Mouse (Mus musculus): ENCODE measurements around the gene Cacna2d4. TPM values are rescaled to one million over a fixed set of nuclear protein-coding genes. Genes with fewer than 3 reads are reported as not detected.

The Cacna2d4 gene
- polyA plus RNA-seq, 1 experiment from 2014 or later = 0.03 TPM

DNA sequence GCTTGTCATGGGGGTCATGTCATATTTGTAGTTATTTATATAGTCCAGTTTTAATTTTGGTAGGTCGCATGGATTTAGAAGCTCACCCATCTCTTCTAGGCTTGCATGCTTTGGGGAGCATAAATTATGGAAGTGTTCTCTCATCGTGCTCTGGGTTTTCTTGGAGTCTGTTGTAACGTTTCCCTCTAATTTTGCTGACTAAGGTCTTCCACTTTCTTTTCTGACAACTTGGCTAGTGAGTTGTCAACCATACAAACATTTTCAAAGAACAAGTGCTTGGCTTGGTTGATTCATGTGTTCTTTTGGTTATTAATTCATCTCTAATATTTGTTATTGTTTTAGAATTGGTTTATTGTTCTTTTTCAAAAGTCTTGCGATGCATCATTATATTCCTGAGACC, 15.4 kb downstream of the Cacna2d4 start:
- Histone ChIP-seq H3K27me3 (replicated peaks; ENCODE audit: control insufficient read depth, insufficient read depth, low read length) (no peaks in the 10 kb centered on the region), H3K9ac (ENCODE audit: low read depth, low read length) (no peak overlapping the region), H3K9me3 (ENCODE audit: control insufficient read depth) (no peaks in the 10 kb centered on the region), H3K27ac (ENCODE audit: low read depth, low read length) (no peak overlapping the region), H3K4me1 (replicated peaks; ENCODE audit: control insufficient read depth, insufficient read depth, low read length) (no peaks in the 10 kb centered on the region), H3K4me3 (ENCODE audit: low read depth, low read length) (no peak overlapping the region), H3K4me2 (replicated peaks; ENCODE audit: low read depth) (no peak overlapping the region), H3K36me3 (ENCODE audit: control insufficient read depth, insufficient read depth) (no peaks in the 10 kb centered on the region)
- ATAC-seq = no peak
- WGBS = 71% methylated on average over 4 of the region's 4 CpGs
- no peak for TF ChIP-seq CTCF (IDR thresholded peaks at IDR 0.05; ENCODE audit: low read depth)

DNA sequence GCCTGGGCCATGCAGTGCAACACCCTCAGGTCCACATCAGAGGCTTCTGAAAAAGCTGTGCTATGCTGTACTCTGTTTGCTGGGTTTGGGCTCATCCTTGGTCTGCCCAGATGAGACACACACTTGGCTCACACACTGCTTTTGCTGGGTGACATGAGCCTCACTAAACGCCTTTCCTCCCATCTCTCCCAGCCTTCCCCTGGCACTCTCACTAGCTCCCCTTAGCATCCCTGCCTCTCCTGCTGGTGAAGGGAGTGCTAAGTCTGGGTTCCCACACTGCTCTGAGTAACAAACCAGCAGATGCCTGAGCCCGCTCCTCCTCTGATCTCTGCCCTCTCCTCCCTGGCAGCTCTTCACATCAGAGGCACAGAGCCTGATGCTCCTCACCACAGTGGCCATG, 40.4 kb downstream of the Cacna2d4 start:
- no peak overlapping the region for H3K9ac ChIP-seq (ENCODE audit: low read depth, low read length)
- ATAC-seq = no peak

DNA sequence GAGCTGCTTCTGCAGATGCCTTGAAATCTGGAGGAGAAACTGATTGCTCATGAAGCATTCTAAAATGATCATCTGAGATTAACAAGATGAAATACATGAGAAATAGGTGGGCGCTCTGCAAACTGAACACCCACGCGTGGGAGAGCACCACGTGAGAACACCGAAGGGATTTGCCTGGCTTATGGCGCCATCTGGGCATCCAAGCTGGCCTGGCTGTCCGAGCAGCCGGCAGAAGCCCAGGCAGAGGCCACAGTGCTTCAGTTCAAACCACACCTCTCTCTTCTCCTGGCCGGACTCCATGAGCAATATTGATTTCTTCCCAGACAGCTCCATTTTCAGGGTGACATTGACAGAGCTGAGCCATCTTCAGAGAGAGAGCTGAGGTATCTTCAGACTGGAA, 44.4 kb downstream of the Cacna2d4 start:
- WGBS = 72% methylated on average over 9 of the region's 9 CpGs
- H3K9ac ChIP-seq (ENCODE audit: low read depth, low read length) = no peak overlapping the region
- H3K4me1 ChIP-seq (replicated peaks; ENCODE audit: control insufficient read depth, insufficient read depth, low read length) = no peaks in the 10 kb centered on the region
- no peak for ATAC-seq
- no peaks in the 10 kb centered on the region for H3K27me3 ChIP-seq (replicated peaks; ENCODE audit: control insufficient read depth, insufficient read depth, low read length)
- no peak overlapping the region for H3K27ac ChIP-seq (ENCODE audit: low read depth, low read length)
- no peak overlapping the region for H3K4me3 ChIP-seq (ENCODE audit: low read depth, low read length)
- no peak overlapping the region for H3K4me2 ChIP-seq (replicated peaks; ENCODE audit: low read depth)
- H3K9me3 ChIP-seq (ENCODE audit: control insufficient read depth) = no peaks in the 10 kb centered on the region
- no peak for TF ChIP-seq CTCF (IDR thresholded peaks at IDR 0.05; ENCODE audit: low read depth)
- H3K36me3 ChIP-seq (ENCODE audit: control insufficient read depth, insufficient read depth) = no peaks in the 10 kb centered on the region

More for the DNA sequence above, 40.4 kb downstream of the Cacna2d4 start:
- Histone ChIP-seq H3K36me3 (ENCODE audit: control insufficient read depth, insufficient read depth) (no peaks in the 10 kb centered on the region), H3K4me3 (ENCODE audit: low read depth, low read length) (no peak overlapping the region), H3K4me2 (replicated peaks; ENCODE audit: low read depth) (no peak overlapping the region), H3K27ac (ENCODE audit: low read depth, low read length) (no peak overlapping the region), H3K9me3 (ENCODE audit: control insufficient read depth) (no peaks in the 10 kb centered on the region), H3K27me3 (replicated peaks; ENCODE audit: control insufficient read depth, insufficient read depth, low read length) (no peaks in the 10 kb centered on the region), H3K4me1 (replicated peaks; ENCODE audit: control insufficient read depth, insufficient read depth, low read length) (no peaks in the 10 kb centered on the region)
- TF ChIP-seq CTCF (IDR thresholded peaks at IDR 0.05; ENCODE audit: low read depth) = no peak
- 88% methylated on average over 2 of the region's 2 CpGs for WGBS

DNA sequence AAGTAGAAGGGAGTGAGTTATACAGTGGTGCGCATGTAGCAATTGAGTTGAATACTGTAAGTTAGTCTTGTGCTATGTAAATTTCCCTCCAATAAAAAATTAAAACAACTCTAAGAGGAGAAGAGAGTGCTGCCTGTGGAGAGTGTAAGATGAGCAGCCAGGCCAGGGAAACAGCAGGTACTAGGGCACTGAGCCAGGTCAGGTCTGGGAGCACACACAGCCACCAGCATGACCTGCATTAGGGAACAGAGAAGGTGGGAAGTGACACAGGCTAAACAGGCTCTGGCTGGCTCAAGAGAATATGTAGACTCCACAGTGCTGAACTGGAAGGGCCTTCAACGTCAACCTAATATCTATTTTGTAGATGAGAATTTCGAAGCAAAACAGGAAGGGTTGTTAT, 65.0 kb downstream of the Cacna2d4 start:
- TF ChIP-seq CTCF (IDR thresholded peaks at IDR 0.05; ENCODE audit: low read depth) = no peak
- H3K4me3 ChIP-seq (ENCODE audit: low read depth, low read length) = no peak overlapping the region
- H3K36me3 ChIP-seq (ENCODE audit: control insufficient read depth, insufficient read depth) = no peaks in the 10 kb centered on the region
- no peaks in the 10 kb centered on the region for H3K9me3 ChIP-seq (ENCODE audit: control insufficient read depth)
- H3K27ac ChIP-seq (ENCODE audit: low read depth, low read length) = no peak overlapping the region
- no peaks in the 10 kb centered on the region for H3K4me1 ChIP-seq (replicated peaks; ENCODE audit: control insufficient read depth, insufficient read depth, low read length)
- 85% methylated on average over 3 of the region's 3 CpGs for WGBS
- H3K9ac ChIP-seq (ENCODE audit: low read depth, low read length) = no peak overlapping the region
- no peaks in the 10 kb centered on the region for H3K27me3 ChIP-seq (replicated peaks; ENCODE audit: control insufficient read depth, insufficient read depth, low read length)
- H3K4me2 ChIP-seq (replicated peaks; ENCODE audit: low read depth) = no peak overlapping the region
- no peak for ATAC-seq

DNA sequence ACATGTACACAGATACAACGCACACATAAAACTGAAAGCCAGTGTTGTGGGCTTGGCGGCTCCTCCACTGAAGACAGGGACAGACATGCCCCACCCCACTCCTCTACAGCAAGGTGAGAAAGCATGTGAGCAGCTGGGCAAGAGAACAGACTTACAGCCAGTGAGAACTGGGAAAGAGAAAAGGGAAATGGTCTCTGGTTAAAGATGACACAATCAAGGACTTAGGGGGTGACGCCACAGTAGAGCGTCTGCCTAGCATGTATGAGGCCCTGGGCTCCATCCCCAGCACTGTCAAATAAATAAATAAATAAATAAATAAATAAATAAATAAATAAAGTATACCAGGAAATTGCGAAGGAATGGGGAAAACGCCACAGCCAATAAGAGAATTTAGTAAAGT, 67.0 kb downstream of the Cacna2d4 start:
- no peak for ATAC-seq
- 83% methylated on average over 6 of the region's 6 CpGs for WGBS
- Histone ChIP-seq H3K4me2 (replicated peaks; ENCODE audit: low read depth) (no peak overlapping the region), H3K36me3 (ENCODE audit: control insufficient read depth, insufficient read depth) (no peaks in the 10 kb centered on the region), H3K9ac (ENCODE audit: low read depth, low read length) (no peak overlapping the region), H3K27me3 (replicated peaks; ENCODE audit: control insufficient read depth, insufficient read depth, low read length) (no peaks in the 10 kb centered on the region), H3K9me3 (ENCODE audit: control insufficient read depth) (no peaks in the 10 kb centered on the region), H3K27ac (ENCODE audit: low read depth, low read length) (no peak overlapping the region), H3K4me3 (ENCODE audit: low read depth, low read length) (no peak overlapping the region), H3K4me1 (replicated peaks; ENCODE audit: control insufficient read depth, insufficient read depth, low read length) (no peaks in the 10 kb centered on the region)
- no peak for TF ChIP-seq CTCF (IDR thresholded peaks at IDR 0.05; ENCODE audit: low read depth)

DNA sequence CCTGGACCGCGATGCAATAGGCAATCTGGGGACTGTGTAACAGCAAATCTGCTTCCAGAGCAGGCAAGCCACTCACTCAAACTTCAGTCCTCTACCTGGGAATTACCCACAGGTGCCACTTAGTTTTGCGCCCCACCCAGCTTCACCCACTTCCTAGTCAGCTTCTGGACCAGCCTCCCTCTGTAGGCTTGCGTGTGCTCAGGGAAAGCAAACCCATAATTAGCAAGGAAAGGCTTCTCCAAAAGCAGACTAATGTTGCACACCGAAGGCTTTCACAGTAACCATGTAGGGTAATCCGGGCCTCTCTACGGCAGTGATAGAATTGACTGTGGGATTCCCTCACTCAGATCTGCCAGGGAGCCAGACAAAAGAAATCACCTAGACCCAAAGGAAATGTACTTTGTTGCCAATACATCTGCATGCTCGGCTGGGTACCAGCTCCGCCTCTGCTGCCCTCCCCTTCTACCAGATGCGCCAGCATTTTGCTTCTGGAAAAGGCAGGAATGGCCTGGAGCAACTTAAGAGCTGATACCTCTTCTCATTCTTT, 71.6 kb downstream of the Cacna2d4 start:
- no peak overlapping the region for H3K27ac ChIP-seq (ENCODE audit: low read depth, low read length)
- no peaks in the 10 kb centered on the region for H3K9me3 ChIP-seq (ENCODE audit: control insufficient read depth)
- H3K27me3 ChIP-seq (replicated peaks; ENCODE audit: control insufficient read depth, insufficient read depth, low read length) = no peaks in the 10 kb centered on the region
- no peak overlapping the region for H3K4me3 ChIP-seq (ENCODE audit: low read depth, low read length)
- 68% methylated on average over 10 of the region's 10 CpGs for WGBS
- TF ChIP-seq CTCF (IDR thresholded peaks at IDR 0.05; ENCODE audit: low read depth) = no peak
- no peak for ATAC-seq
- no peak overlapping the region for H3K9ac ChIP-seq (ENCODE audit: low read depth, low read length)
- H3K36me3 ChIP-seq (ENCODE audit: control insufficient read depth, insufficient read depth) = no peaks in the 10 kb centered on the region
- H3K4me1 ChIP-seq (replicated peaks; ENCODE audit: control insufficient read depth, insufficient read depth, low read length) = no peaks in the 10 kb centered on the region
- no peak overlapping the region for H3K4me2 ChIP-seq (replicated peaks; ENCODE audit: low read depth)

DNA sequence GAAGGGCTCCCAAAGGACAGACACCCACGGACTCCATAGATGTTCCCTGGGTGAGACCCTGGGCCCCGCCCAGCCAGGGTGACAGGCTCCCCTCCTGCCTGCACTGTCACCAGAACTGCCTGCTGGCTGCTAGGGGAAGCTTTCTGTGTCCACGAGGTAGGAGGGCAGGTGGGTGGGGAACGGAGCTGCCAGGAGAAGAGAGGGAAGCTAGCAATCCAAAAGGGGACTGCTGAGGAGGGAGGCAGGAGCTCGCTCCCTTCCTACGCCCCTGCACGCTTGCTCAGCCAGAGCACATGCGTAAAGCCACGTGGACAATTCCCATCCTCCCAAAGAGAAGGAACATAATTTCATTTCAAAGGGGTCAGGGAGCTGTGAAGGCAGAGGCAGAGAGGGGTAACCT, 73.8 kb downstream of the Cacna2d4 start:
- no peaks in the 10 kb centered on the region for H3K4me1 ChIP-seq (replicated peaks; ENCODE audit: control insufficient read depth, insufficient read depth, low read length)
- H3K9me3 ChIP-seq (ENCODE audit: control insufficient read depth) = no peaks in the 10 kb centered on the region
- ATAC-seq = no peak
- H3K9ac ChIP-seq (ENCODE audit: low read depth, low read length) = no peak overlapping the region
- H3K4me2 ChIP-seq (replicated peaks; ENCODE audit: low read depth) = no peak overlapping the region
- no peaks in the 10 kb centered on the region for H3K27me3 ChIP-seq (replicated peaks; ENCODE audit: control insufficient read depth, insufficient read depth, low read length)
- no peak overlapping the region for H3K27ac ChIP-seq (ENCODE audit: low read depth, low read length)
- no peak for TF ChIP-seq CTCF (IDR thresholded peaks at IDR 0.05; ENCODE audit: low read depth)
- H3K36me3 ChIP-seq (ENCODE audit: control insufficient read depth, insufficient read depth) = no peaks in the 10 kb centered on the region
- no peak overlapping the region for H3K4me3 ChIP-seq (ENCODE audit: low read depth, low read length)
- WGBS = 52% methylated on average over 9 of the region's 9 CpGs

Measured in intestine, postnatal 0 days (tissue).